Mouse (Mus musculus): ENCODE results near the gene Scyl1. TPM values are rescaled to one million over a fixed set of nuclear protein-coding genes. Genes with fewer than 3 reads are reported as not detected.

Gene Scyl1
- polyA plus RNA-seq, 1 experiment from 2014 or later: 25.2 TPM

DNA sequence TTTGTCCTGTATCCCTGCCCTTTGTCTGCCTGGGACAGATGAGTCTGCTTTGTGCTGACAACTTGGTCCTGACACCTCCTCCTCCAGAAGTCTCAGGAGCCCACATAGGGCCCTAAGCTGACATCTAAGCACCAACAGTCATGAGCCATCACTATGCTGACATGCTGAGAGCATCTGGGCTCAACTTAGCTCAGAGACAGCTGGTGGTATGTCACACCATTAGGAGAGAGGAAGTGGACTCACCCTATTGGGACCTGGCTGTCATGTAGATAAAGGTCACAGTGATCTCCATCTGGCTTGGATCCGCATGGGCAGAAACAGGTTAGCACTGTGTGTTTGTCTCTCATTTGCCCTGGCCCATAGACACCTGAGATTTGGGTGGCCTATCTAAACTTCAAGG, 10.9 kb upstream of the Scyl1 start:
- no peak overlapping the region for H3K27ac ChIP-seq
- H3K9me3 ChIP-seq (replicated peaks): no peaks in the 10 kb centered on the region
- DNase-seq (no peak), ATAC-seq (ENCODE audit: low read depth) (no peak)
- H3K36me3 ChIP-seq: no peaks in the 10 kb centered on the region
- 47% methylated on average over 1 of the region's 1 CpGs for WGBS (ENCODE audit: insufficient replicate concordance)
- no peak overlapping the region for H3K4me3 ChIP-seq (replicated peaks)
- peaks cover 5% of the 10 kb centered on the region for H3K4me1 ChIP-seq (replicated peaks)
- no peak overlapping the region for H3K4me2 ChIP-seq
- no peak overlapping the region for H3K9ac ChIP-seq
- peaks cover 3% of the 10 kb centered on the region; the same call in 1 of the 2 replicates for H3K27me3 ChIP-seq

- DNase-seq: no peak
- Histone ChIP-seq H3K4me1 (replicated peaks) (peaks cover under 1% of the 10 kb centered on the region), H3K9ac (no peak overlapping the region), H3K4me3 (replicated peaks) (no peak overlapping the region), H3K4me2 (no peak overlapping the region), H3K9me3 (replicated peaks) (no peaks in the 10 kb centered on the region), H3K27ac (no peak overlapping the region), H3K27me3 (peaks cover 3% of the 10 kb centered on the region; the same call in 1 of the 2 replicates), H3K36me3 (no peaks in the 10 kb centered on the region)
- WGBS (ENCODE audit: insufficient replicate concordance): 79% methylated on average over 6 of the region's 6 CpGs
- no peak for ATAC-seq (ENCODE audit: low read depth)
Measured at GRCm38 (mm10) chr19:5781532-5781931, 10.3 kb upstream of the Scyl1 start.

GRCm38 (mm10) chr19:5780203-5780602, 9.0 kb upstream of the Scyl1 start:
- Histone ChIP-seq H3K27ac (no peak overlapping the region), H3K9ac (no peak overlapping the region), H3K4me3 (replicated peaks) (no peak overlapping the region), H3K4me2 (no peak overlapping the region), H3K9me3 (replicated peaks) (no peaks in the 10 kb centered on the region), H3K36me3 (no peaks in the 10 kb centered on the region), H3K27me3 (peaks cover 3% of the 10 kb centered on the region; the same call in 1 of the 2 replicates), H3K4me1 (replicated peaks) (no peaks in the 10 kb centered on the region)
- ATAC-seq (ENCODE audit: low read depth): no peak
- no peak for DNase-seq
- WGBS (ENCODE audit: insufficient replicate concordance): 57% methylated on average over 7 of the region's 7 CpGs

GRCm38 (mm10) chr19:5778312-5778711, 7.1 kb upstream of the Scyl1 start:
- no peak overlapping the region for H3K4me2 ChIP-seq
- no peak overlapping the region for H3K27ac ChIP-seq
- ATAC-seq (ENCODE audit: low read depth) (no peak), DNase-seq (no peak)
- H3K36me3 ChIP-seq: no peaks in the 10 kb centered on the region
- H3K27me3 ChIP-seq: peaks cover 3% of the 10 kb centered on the region; the same call in 1 of the 2 replicates
- H3K4me3 ChIP-seq (replicated peaks): no peak overlapping the region
- no peaks in the 10 kb centered on the region for H3K9me3 ChIP-seq (replicated peaks)
- H3K4me1 ChIP-seq (replicated peaks): no peaks in the 10 kb centered on the region
- H3K9ac ChIP-seq: no peak overlapping the region
- WGBS (ENCODE audit: insufficient replicate concordance): 61% methylated on average over 8 of the region's 8 CpGs

DNA sequence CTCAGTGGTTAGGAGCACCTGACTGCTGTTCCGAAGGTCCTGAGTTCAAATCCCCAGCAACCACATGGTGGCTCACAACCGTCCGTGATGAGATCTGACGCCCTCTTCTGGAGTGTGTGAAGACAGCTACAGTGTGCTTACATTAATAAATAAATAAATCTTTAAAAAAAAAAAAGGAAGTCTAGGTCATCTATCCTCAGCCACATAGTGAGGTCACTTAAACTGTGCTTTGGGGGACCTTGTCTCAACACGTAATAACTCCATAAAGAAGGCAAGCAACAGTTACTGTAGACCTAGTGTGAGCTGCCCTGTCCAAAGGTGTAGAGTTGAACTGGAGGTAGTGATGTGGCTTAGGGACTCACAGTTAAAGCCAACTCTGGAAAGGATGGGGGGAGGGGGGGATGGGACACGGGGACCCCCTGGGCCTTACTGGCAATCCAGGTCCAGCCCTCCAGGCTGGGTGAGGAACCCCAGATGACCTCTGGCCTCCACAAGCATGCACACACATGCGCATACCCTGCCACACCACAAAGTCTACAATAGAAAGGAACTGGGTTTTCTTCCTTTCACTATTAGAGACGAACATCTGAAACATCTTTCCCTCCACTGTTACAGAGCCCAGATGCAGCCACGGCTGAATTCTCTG, 6.3 kb upstream of the Scyl1 start:
- Histone ChIP-seq H3K4me3 (replicated peaks) (no peak overlapping the region), H3K9ac (no peak overlapping the region), H3K4me1 (replicated peaks) (no peaks in the 10 kb centered on the region), H3K27me3 (peaks cover 3% of the 10 kb centered on the region; the same call in 1 of the 2 replicates), H3K36me3 (no peaks in the 10 kb centered on the region), H3K4me2 (no peak overlapping the region), H3K9me3 (replicated peaks) (no peaks in the 10 kb centered on the region), H3K27ac (no peak overlapping the region)
- no peak for DNase-seq
- ATAC-seq (ENCODE audit: low read depth): no peak
- 69% methylated on average over 9 of the region's 9 CpGs for WGBS (ENCODE audit: insufficient replicate concordance)

DNA sequence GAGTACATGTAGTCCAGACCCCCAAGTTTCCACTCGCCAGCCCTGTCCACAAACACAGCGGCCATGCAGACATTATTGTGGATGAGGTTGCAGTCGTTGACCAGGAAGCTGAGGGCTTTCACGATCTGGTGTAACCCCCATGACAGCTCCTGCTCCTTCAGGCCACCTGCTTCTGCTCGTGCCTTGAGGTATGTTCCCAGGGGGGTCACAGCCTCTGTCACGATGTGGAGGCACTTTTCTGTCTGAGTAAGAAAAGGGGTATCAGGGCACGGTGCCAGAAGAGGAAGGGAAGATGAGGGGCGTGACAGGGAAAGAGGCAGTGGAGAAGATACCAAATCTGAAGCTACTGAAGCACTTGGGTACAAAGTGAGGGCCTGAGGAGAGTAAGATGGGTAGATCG, 908 bp downstream of the Scyl1 start:
- Histone ChIP-seq H3K4me2 (peak overlapping the region; percentile 92), H3K9me3 (replicated peaks) (no peaks in the 10 kb centered on the region), H3K27me3 (no peaks in the 10 kb centered on the region), H3K4me3 (replicated peaks) (peak overlapping the region; percentile 73), H3K9ac (peak overlapping the region; percentile 82), H3K4me1 (replicated peaks) (peaks cover 31% of the 10 kb centered on the region), H3K27ac (peak overlapping the region; percentile 78), H3K36me3 (peaks cover 43% of the 10 kb centered on the region)
- no peak for ATAC-seq (ENCODE audit: low read depth)
- DNase-seq: no peak
- WGBS (ENCODE audit: insufficient replicate concordance): 38% methylated on average over 9 of the region's 9 CpGs

GRCm38 (mm10) chr19:5767271-5767670, 3.9 kb downstream of the Scyl1 start:
- no peak for DNase-seq
- H3K4me3 ChIP-seq (replicated peaks): no peak overlapping the region
- H3K27ac ChIP-seq: no peak overlapping the region
- WGBS (ENCODE audit: insufficient replicate concordance): 67% methylated on average over 4 of the region's 4 CpGs
- no peaks in the 10 kb centered on the region for H3K9me3 ChIP-seq (replicated peaks)
- H3K27me3 ChIP-seq: no peaks in the 10 kb centered on the region
- no peak overlapping the region for H3K9ac ChIP-seq
- no peak overlapping the region for H3K4me2 ChIP-seq
- ATAC-seq (ENCODE audit: low read depth): no peak
- peaks cover 70% of the 10 kb centered on the region for H3K36me3 ChIP-seq
- H3K4me1 ChIP-seq (replicated peaks): peaks cover 31% of the 10 kb centered on the region

DNA sequence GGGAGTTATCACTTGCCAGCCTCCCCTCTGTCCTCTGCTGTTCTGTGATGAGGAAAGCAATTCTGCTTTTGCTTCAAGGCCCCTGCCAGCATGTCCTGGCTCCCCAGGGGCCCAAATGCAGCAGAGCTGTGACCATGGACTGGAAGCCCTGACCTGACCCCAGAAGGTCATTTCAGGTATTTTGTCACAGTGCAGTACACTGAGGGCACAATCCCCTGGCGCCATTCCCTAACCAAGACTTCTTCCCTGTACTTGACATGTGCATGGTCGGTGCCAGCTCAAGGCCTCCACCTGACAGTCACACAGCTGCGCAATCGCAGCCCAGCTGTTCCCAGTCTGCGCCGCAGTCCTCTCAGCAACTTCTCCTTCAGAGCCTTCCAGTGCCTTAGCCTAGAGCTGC, 8.1 kb downstream of the Scyl1 start:
- H3K27me3 ChIP-seq: peaks cover 6% of the 10 kb centered on the region
- no peaks in the 10 kb centered on the region for H3K9me3 ChIP-seq (replicated peaks)
- no peak overlapping the region for H3K4me2 ChIP-seq
- H3K9ac ChIP-seq: no peak overlapping the region
- H3K4me1 ChIP-seq (replicated peaks): peaks cover 3% of the 10 kb centered on the region; the same call in 1 of the 2 replicates
- 87% methylated on average over 6 of the region's 6 CpGs for WGBS (ENCODE audit: insufficient replicate concordance)
- DNase-seq: no peak
- 0 out of 2 replicates have a peak overlapping the region, but pooled peaks have one; percentile 6 for H3K27ac ChIP-seq
- peaks cover 95% of the 10 kb centered on the region for H3K36me3 ChIP-seq
- no peak for ATAC-seq (ENCODE audit: low read depth)
- no peak overlapping the region for H3K4me3 ChIP-seq (replicated peaks)

GRCm38 (mm10) chr19:5758878-5759403, 12.3 kb downstream of the Scyl1 start:
- 84% methylated on average over 14 of the region's 14 CpGs for WGBS (ENCODE audit: insufficient replicate concordance)
- Histone ChIP-seq H3K27me3 (peaks cover 49% of the 10 kb centered on the region), H3K9ac (no peak overlapping the region), H3K4me1 (replicated peaks) (peaks cover 13% of the 10 kb centered on the region), H3K4me2 (no peak overlapping the region), H3K36me3 (peaks cover 62% of the 10 kb centered on the region), H3K4me3 (replicated peaks) (no peak overlapping the region), H3K9me3 (replicated peaks) (no peaks in the 10 kb centered on the region), H3K27ac (no peak overlapping the region)
- ATAC-seq (ENCODE audit: low read depth) (no peak), DNase-seq (no peak)

- H3K36me3 ChIP-seq: peaks cover 47% of the 10 kb centered on the region
- peaks cover 67% of the 10 kb centered on the region for H3K27me3 ChIP-seq
- peak overlapping the region; percentile 39; the same call in 1 of the 2 replicates for H3K9ac ChIP-seq
- peak overlapping the region; percentile 25 for H3K4me3 ChIP-seq (replicated peaks)
- ATAC-seq (ENCODE audit: low read depth) (no peak; the same call in 1 of the 2 replicates), DNase-seq (no peak)
- WGBS (ENCODE audit: insufficient replicate concordance): 27% methylated on average over 36 of the region's 36 CpGs
- H3K9me3 ChIP-seq (replicated peaks): no peaks in the 10 kb centered on the region
- peaks cover 13% of the 10 kb centered on the region for H3K4me1 ChIP-seq (replicated peaks)
- peak overlapping the region; percentile 51 for H3K4me2 ChIP-seq
- H3K27ac ChIP-seq: no peak overlapping the region
Measured at GRCm38 (mm10) chr19:5756991-5757636, 14.1 kb downstream of the Scyl1 start.

DNA sequence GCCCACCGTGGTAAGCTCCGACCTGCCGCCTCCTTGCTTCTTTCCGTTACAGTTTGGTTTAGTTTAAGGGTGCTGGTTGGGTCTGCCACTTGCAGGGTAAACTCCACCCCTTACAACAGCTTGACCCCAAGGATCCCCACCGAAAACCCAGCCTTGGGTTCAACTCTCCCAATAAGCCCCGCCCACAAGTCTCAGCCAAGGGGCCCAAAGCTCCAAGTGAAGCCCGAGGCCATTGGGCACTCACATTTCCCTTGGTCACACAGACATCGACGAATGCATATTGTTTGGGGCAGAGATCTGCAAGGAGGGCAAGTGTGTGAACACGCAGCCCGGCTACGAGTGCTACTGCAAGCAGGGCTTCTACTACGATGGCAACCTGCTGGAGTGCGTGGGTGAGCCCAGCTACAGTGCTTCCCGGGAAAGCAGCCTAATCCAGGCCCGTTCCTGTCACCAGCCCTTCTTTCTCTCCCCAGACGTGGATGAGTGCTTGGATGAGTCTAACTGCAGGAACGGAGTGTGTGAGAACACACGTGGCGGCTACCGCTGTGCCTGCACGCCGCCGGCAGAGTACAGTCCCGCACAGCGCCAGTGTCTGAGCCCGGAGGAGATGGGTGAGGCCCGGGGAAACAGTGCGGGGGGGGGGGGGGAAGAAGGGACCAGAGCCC, 14.8 kb downstream of the Scyl1 start:
- Histone ChIP-seq H3K27me3 (peaks cover 74% of the 10 kb centered on the region), H3K9me3 (replicated peaks) (no peaks in the 10 kb centered on the region), H3K4me1 (replicated peaks) (peaks cover 19% of the 10 kb centered on the region), H3K36me3 (peaks cover 41% of the 10 kb centered on the region), H3K4me2 (peak overlapping the region; percentile 51), H3K27ac (no peak overlapping the region), H3K9ac (peak overlapping the region; percentile 39; the same call in 1 of the 2 replicates), H3K4me3 (replicated peaks) (peak overlapping the region; percentile 25; the same call in 1 of the 2 replicates)
- DNase-seq (no peak), ATAC-seq (ENCODE audit: low read depth) (no peak)
- 21% methylated on average over 29 of the region's 29 CpGs for WGBS (ENCODE audit: insufficient replicate concordance)

All from liver, embryonic 13.5 days (tissue).